Mouse (Mus musculus) hindbrain, embryonic 14.5 days (tissue): ENCODE data around the gene Rnf145. TPM values are rescaled to one million over a fixed set of nuclear protein-coding genes. Genes with fewer than 3 reads are reported as not detected.

Experiments used
- ATAC-seq: fragments of 200-750 bp; cut with Nextera tagmentation; 2 replicates; pipeline ENCODE4 v1.8.0; 2017; ENCODE audit warnings: moderate number of reproducible peaks, mild to moderate bottlenecking, moderate TSS enrichment, moderate library complexity; ENCODE audit not compliant: low FRiP score
- DNase-seq: peaks from one replicate; pipeline ENCODE4 v3.0.0-alpha.2; 2015; ENCODE audit warnings: low spot score
- H3K27ac ChIP-seq: fragments of 300-500 bp; sonication (generic); 2 replicates; pipeline ENCODE4 v1.5.1; 2014; ENCODE audit warnings: mild to moderate bottlenecking, moderate library complexity
- H3K27me3 ChIP-seq: fragments of 300-500 bp; sonication (generic); 2 replicates; pipeline ENCODE4 v1.6.1; 2014; ENCODE audit warnings: mild to moderate bottlenecking, low read length, mixed read lengths; ENCODE audit not compliant: control insufficient read depth, insufficient read depth
- H3K36me3 ChIP-seq: fragments of 300-500 bp; sonication (generic); replicated peaks from 2 replicates; pipeline ENCODE4 v1.6.1; 2014; ENCODE audit not compliant: control insufficient read depth, insufficient read depth
- H3K4me1 ChIP-seq: fragments of 300-500 bp; sonication (generic); replicated peaks from 2 replicates; pipeline ENCODE4 v1.6.1; 2014; ENCODE audit warnings: antibody characterized with exemption, low read length, mixed read lengths; ENCODE audit not compliant: control insufficient read depth, insufficient read depth
- H3K4me2 ChIP-seq: fragments of 300-500 bp; sonication (generic); replicated peaks from 2 replicates; pipeline ENCODE4 v1.6.1; 2014; ENCODE audit warnings: mild to moderate bottlenecking, moderate library complexity
- H3K4me3 ChIP-seq: fragments of 300-500 bp; sonication (generic); replicated peaks from 2 replicates; pipeline ENCODE4 v1.5.1; 2014; ENCODE audit warnings: mild to moderate bottlenecking, low read length
- H3K9ac ChIP-seq: fragments of 300-500 bp; sonication (generic); 2 replicates; pipeline ENCODE4 v1.6.1; 2014
- H3K9me3 ChIP-seq: fragments of 300-500 bp; sonication (generic); 2 replicates; pipeline ENCODE4 v1.6.1; 2016; ENCODE audit warnings: low read length; ENCODE audit not compliant: control insufficient read depth
- WGBS: fragments of 180-500 bp; shearing (Covaris S2); extraction: QIAGEN DNeasy Blood & Tissue Kit; methylation state at CpG from one replicate; pipeline ENCODE4 v1.1.7; 2014; 5-methylcytosine and 5-hydroxymethylcytosine counted together
- polyA plus RNA-seq: library from polyadenylated mRNA; unstranded; fragments of >200 nt; fragmentation: Nextera tagmentation; extraction: Ambion mirVana; gene quantifications from 2 replicates; pipeline ENCODE4 v1.2.1, GENCODE M21; 2014

Rnf145 gene
- polyA plus RNA-seq, 1 experiment from 2014 or later: 134 TPM

GRCm38 (mm10) chr11:44593016-44593415 lies 74.3 kb downstream of the Rnf145 start:
- ATAC-seq (no peak), DNase-seq (no peak)
- no peak overlapping the region for H3K4me2 ChIP-seq
- no peaks in the 10 kb centered on the region for H3K27me3 ChIP-seq
- H3K9ac ChIP-seq: no peak overlapping the region
- WGBS: 93% methylated on average over 6 of the region's 6 CpGs
- H3K4me1 ChIP-seq: no peaks in the 10 kb centered on the region
- no peaks in the 10 kb centered on the region for H3K9me3 ChIP-seq
- no peaks in the 10 kb centered on the region for H3K36me3 ChIP-seq
- no peak overlapping the region for H3K27ac ChIP-seq
- H3K4me3 ChIP-seq: no peak overlapping the region

GRCm38 (mm10) chr11:44594768-44595167 lies 76.0 kb downstream of the Rnf145 start:
- Histone ChIP-seq H3K4me1 (no peaks in the 10 kb centered on the region), H3K4me3 (no peak overlapping the region), H3K27me3 (no peaks in the 10 kb centered on the region), H3K9me3 (no peaks in the 10 kb centered on the region), H3K36me3 (no peaks in the 10 kb centered on the region), H3K27ac (no peak overlapping the region), H3K9ac (no peak overlapping the region), H3K4me2 (no peak overlapping the region)
- DNase-seq (no peak), ATAC-seq (no peak)
- WGBS: 90% methylated on average over 3 of the region's 3 CpGs

DNA sequence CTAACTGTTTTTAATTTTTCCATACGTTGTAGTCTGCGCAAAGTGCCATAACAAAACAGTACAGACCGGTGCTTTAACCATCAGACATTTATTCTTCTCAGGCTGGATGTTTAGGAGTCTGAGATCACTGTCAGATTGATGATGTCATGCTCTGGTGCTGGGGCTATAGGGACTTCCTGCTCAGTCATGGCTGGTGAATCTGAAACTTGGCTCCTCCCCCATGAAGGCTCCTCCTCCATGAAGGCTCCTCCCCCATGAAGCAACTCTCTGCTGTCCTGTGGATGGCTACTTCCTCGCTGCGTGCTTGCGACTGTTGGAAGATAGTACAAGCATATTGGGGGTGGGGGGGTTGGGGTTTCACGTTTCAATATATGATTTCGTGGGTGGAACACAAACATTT lies 88.1 kb downstream of the Rnf145 start:
- peaks cover 5% of the 10 kb centered on the region; the same call in 1 of the 2 replicates for H3K27me3 ChIP-seq
- 87% methylated on average over 8 of the region's 8 CpGs for WGBS
- no peak overlapping the region for H3K4me3 ChIP-seq
- no peaks in the 10 kb centered on the region for H3K36me3 ChIP-seq
- no peak for DNase-seq
- H3K9me3 ChIP-seq: no peaks in the 10 kb centered on the region
- H3K4me2 ChIP-seq: no peak overlapping the region
- peaks cover 4% of the 10 kb centered on the region; the same call in 1 of the 2 replicates for H3K4me1 ChIP-seq
- H3K27ac ChIP-seq: no peak overlapping the region
- no peak overlapping the region for H3K9ac ChIP-seq
- no peak for ATAC-seq

DNA sequence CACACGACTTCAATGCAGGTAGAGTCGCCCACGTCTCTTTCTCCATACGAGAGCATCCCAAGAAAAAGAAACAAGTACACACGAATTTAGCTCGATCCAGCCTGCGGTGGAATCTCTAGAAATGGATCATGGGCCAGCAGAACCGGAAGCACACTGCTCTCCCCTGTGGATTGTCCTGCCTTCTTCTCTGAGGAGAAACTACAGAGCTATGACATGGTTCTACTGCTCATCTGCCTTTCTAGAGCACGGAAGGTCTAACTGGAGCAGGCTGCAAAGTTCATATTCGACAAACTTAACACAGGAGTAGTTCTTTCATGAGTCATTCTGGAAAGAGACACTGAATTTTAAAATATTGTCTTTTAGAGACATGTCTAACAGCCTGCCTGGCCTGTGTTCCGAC lies 89.9 kb downstream of the Rnf145 start:
- no peaks in the 10 kb centered on the region for H3K9me3 ChIP-seq
- H3K4me3 ChIP-seq: no peak overlapping the region
- H3K36me3 ChIP-seq: no peaks in the 10 kb centered on the region
- 85% methylated on average over 11 of the region's 11 CpGs for WGBS
- no peak overlapping the region for H3K4me2 ChIP-seq
- DNase-seq (no peak), ATAC-seq (no peak)
- H3K4me1 ChIP-seq: peaks cover 21% of the 10 kb centered on the region
- H3K27me3 ChIP-seq: peaks cover 6% of the 10 kb centered on the region; the same call in 1 of the 2 replicates
- no peak overlapping the region for H3K27ac ChIP-seq
- H3K9ac ChIP-seq: no peak overlapping the region

GRCm38 (mm10) chr11:44610971-44611781 lies 92.4 kb downstream of the Rnf145 start:
- under 1% methylated on average over 45 of the region's 45 CpGs for WGBS
- Histone ChIP-seq H3K4me1 (peaks cover 23% of the 10 kb centered on the region), H3K9me3 (no peaks in the 10 kb centered on the region), H3K27me3 (peaks cover 13% of the 10 kb centered on the region; the same call in 1 of the 2 replicates), H3K4me3 (peak overlapping the region; percentile 38), H3K36me3 (no peaks in the 10 kb centered on the region), H3K9ac (peak overlapping the region; percentile 65), H3K27ac (peak overlapping the region; percentile 71), H3K4me2 (peak overlapping the region; percentile 92)
- DNase-seq (peak; percentile 96), ATAC-seq (peak; percentile 85)

GRCm38 (mm10) chr11:44612156-44612555 lies 93.4 kb downstream of the Rnf145 start:
- H3K27ac ChIP-seq: no peak overlapping the region
- H3K27me3 ChIP-seq: peaks cover 14% of the 10 kb centered on the region; the same call in 1 of the 2 replicates
- H3K4me2 ChIP-seq: peak overlapping the region; percentile 92
- peaks cover 28% of the 10 kb centered on the region for H3K4me1 ChIP-seq
- ATAC-seq (no peak), DNase-seq (no peak)
- WGBS: 7% methylated on average over 10 of the region's 10 CpGs
- 0 out of 2 replicates have a peak overlapping the region, but pooled peaks have one; percentile 65 for H3K9ac ChIP-seq
- H3K36me3 ChIP-seq: no peaks in the 10 kb centered on the region
- peak overlapping the region; percentile 38; the same call in 1 of the 2 replicates for H3K4me3 ChIP-seq
- H3K9me3 ChIP-seq: no peaks in the 10 kb centered on the region

DNA sequence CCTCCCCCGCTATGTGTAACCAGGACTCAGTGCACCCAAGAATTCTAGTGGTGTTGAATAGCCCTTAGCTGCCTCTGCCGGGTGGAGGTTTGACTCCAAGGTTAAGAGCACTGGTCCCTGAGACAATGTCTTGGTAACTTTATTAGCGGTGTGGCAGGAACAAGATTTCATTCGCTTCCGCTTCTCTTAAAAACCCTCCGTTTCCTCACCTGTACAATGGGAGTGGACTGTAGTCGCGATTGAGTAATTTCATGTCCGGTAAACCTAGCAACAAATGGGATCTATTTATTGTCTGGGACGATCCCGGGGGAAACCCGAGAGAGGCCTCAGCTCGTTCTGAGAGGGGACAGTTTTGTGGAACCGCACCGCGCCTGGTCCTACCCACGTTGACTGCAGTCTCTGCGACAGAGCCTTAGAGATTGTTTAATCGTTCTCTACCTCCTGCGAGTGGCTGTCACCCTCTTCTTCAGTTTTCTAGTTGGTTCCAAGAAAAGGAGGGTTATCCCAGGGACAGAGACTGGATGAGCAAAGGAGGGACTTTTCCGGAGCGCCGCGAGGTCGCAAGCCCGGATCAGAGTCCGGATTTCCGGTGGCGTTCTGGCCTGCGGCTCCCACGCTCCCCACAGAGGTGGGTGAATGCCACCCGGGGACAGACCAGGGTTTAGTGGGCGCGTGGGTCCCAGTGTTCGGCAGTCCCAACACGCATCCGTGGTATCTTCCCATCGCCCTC lies 94.1 kb downstream of the Rnf145 start:
- Histone ChIP-seq H3K4me2 (peak overlapping the region; percentile 92), H3K27me3 (peaks cover 14% of the 10 kb centered on the region; the same call in 1 of the 2 replicates), H3K4me3 (peak overlapping the region; percentile 30), H3K9me3 (no peaks in the 10 kb centered on the region), H3K4me1 (peaks cover 28% of the 10 kb centered on the region), H3K9ac (peak overlapping the region; percentile 65), H3K27ac (no peak overlapping the region), H3K36me3 (no peaks in the 10 kb centered on the region)
- WGBS: 3% methylated on average over 38 of the region's 38 CpGs
- DNase-seq: no peak
- no peak for ATAC-seq

- Histone ChIP-seq H3K27ac (no peak overlapping the region), H3K27me3 (peaks cover 14% of the 10 kb centered on the region; the same call in 1 of the 2 replicates)
- DNase-seq: no peak
Measured at GRCm38 (mm10) chr11:44613411-44614180, 94.8 kb downstream of the Rnf145 start.

More at GRCm38 (mm10) chr11:44613411-44614180, 94.8 kb downstream of the Rnf145 start:
- H3K36me3 ChIP-seq: no peaks in the 10 kb centered on the region
- H3K9ac ChIP-seq: peak overlapping the region; percentile 59
- peak overlapping the region; percentile 30 for H3K4me3 ChIP-seq
- H3K4me2 ChIP-seq: peak overlapping the region; percentile 92
- 10% methylated on average over 14 of the region's 14 CpGs for WGBS
- no peaks in the 10 kb centered on the region for H3K9me3 ChIP-seq
- no peak for ATAC-seq
- H3K4me1 ChIP-seq: peaks cover 28% of the 10 kb centered on the region
